Comparison of ENCODE assay signal across 27 mouse cellular contexts in genomic region chr17:5116990-5117389, GRCm38 (mm10).
DNase-seq lines count a peak whose midpoint lies in the region; ATAC-seq lines count a peak whose summit lies in the region.
"Had no signal": no experiment of that assay in that cellular context is flagged by ENCODE, and none has a peak within 500 bp of the region (broad histone marks: within the 10 kb centered on the region; RNA-seq: fewer than 3 reads in every experiment).

No protein-coding gene starts in this region.

- H3K4me3 ChIP-seq in heart, embryonic 13.5 days, result no peak overlapping the region
- H3K4me3 ChIP-seq in intestine, embryonic 16.5 days (ENCODE audit: low read length), result no peak overlapping the region
- no peak overlapping the region for H3K4me3 ChIP-seq in intestine, embryonic 15.5 days (replicated peaks)
- H3K4me3 ChIP-seq in lung, embryonic 16.5 days (ENCODE audit: low read length), result no peak overlapping the region
- no peak overlapping the region for H3K4me3 ChIP-seq in stomach, embryonic 16.5 days (replicated peaks; ENCODE audit: low read length)
- no peak overlapping the region for H3K4me3 ChIP-seq in neural tube, embryonic 15.5 days (replicated peaks)
- H3K4me3 ChIP-seq: embryonic facial prominence, embryonic 13.5 days; erythroblast, embryonic 14.5 days; forebrain, embryonic 12.5 days; hindbrain, embryonic 10.5 days; midbrain, embryonic 15.5 days; neural tube, embryonic 12.5 days had no signal

- intact Hi-C loops in heart, postnatal 25 days (cut with DNase I), result loop anchor here (5.0 kb wide), 1 partner anchor 120 kb away; no protein-coding TSS in a partner anchor

- H3K36me3 ChIP-seq in heart, embryonic 13.5 days, result no peaks in the 10 kb centered on the region
- no peaks in the 10 kb centered on the region for H3K36me3 ChIP-seq in intestine, embryonic 16.5 days (ENCODE audit: control insufficient read depth, insufficient read depth, low read length)
- H3K36me3 ChIP-seq in intestine, embryonic 15.5 days, result no peaks in the 10 kb centered on the region
- no peaks in the 10 kb centered on the region for H3K36me3 ChIP-seq in lung, embryonic 16.5 days (ENCODE audit: control insufficient read depth, insufficient read depth, low read length)
- no peaks in the 10 kb centered on the region for H3K36me3 ChIP-seq in stomach, embryonic 16.5 days (ENCODE audit: control insufficient read depth, insufficient read depth, low read length)
- H3K36me3 ChIP-seq in neural tube, embryonic 15.5 days, result no peaks in the 10 kb centered on the region
- H3K36me3 ChIP-seq: embryonic facial prominence, embryonic 13.5 days; forebrain, embryonic 12.5 days; hindbrain, embryonic 10.5 days; midbrain, embryonic 15.5 days; neural tube, embryonic 12.5 days had no signal

- H3K4me2 ChIP-seq in heart, embryonic 13.5 days, result no peak overlapping the region
- H3K4me2 ChIP-seq in intestine, embryonic 16.5 days (ENCODE audit: low read depth, low read length), result no peak overlapping the region
- H3K4me2 ChIP-seq in intestine, embryonic 15.5 days (replicated peaks), result no peak overlapping the region
- no peak overlapping the region for H3K4me2 ChIP-seq in lung, embryonic 16.5 days (ENCODE audit: low read depth, low read length)
- H3K4me2 ChIP-seq in stomach, embryonic 16.5 days (ENCODE audit: low read depth, low read length), result no peak overlapping the region
- H3K4me2 ChIP-seq in neural tube, embryonic 15.5 days, result no peak overlapping the region
- H3K4me2 ChIP-seq: embryonic facial prominence, embryonic 13.5 days; forebrain, embryonic 12.5 days; heart, embryonic 11.5 days; midbrain, embryonic 15.5 days; neural tube, embryonic 12.5 days had no signal

- ATAC-seq in heart, embryonic 13.5 days (ENCODE audit: extremely low read depth, insufficient number of reproducible peaks, low FRiP score, low TSS enrichment), result no peak
- ATAC-seq in intestine, embryonic 16.5 days, result no peak
- no peak for ATAC-seq in intestine, embryonic 15.5 days
- ATAC-seq in lung, embryonic 16.5 days (ENCODE audit: low read depth), result peak; percentile 58; the same call in 1 of the 2 replicates
- ATAC-seq in stomach, embryonic 16.5 days (ENCODE audit: insufficient read depth, low FRiP score), result no peak
- ATAC-seq in neural tube, embryonic 15.5 days (ENCODE audit: low FRiP score), result no peak
- ATAC-seq: CD4-positive, CD25-positive, alpha-beta regulatory T cell, adult 4 months; hindbrain, embryonic 16.5 days; midbrain, embryonic 15.5 days had no signal

- 56% methylated on average over 2 of the region's 2 CpGs for WGBS in heart, embryonic 13.5 days
- WGBS in intestine, embryonic 16.5 days, result 58% methylated on average over 2 of the region's 2 CpGs
- WGBS in intestine, embryonic 15.5 days, result 58% methylated on average over 2 of the region's 2 CpGs
- WGBS in lung, embryonic 16.5 days, result 69% methylated on average over 2 of the region's 2 CpGs
- 61% methylated on average over 2 of the region's 2 CpGs for WGBS in stomach, embryonic 16.5 days
- WGBS in neural tube, embryonic 15.5 days, result 74% methylated on average over 2 of the region's 2 CpGs

- H3K9me3 ChIP-seq in heart, embryonic 13.5 days, result no peaks in the 10 kb centered on the region
- H3K9me3 ChIP-seq in intestine, embryonic 16.5 days (ENCODE audit: control insufficient read depth, low read length), result no peaks in the 10 kb centered on the region
- H3K9me3 ChIP-seq in intestine, embryonic 15.5 days, result no peaks in the 10 kb centered on the region
- no peaks in the 10 kb centered on the region for H3K9me3 ChIP-seq in lung, embryonic 16.5 days (ENCODE audit: control insufficient read depth, low read length)
- no peaks in the 10 kb centered on the region for H3K9me3 ChIP-seq in stomach, embryonic 16.5 days (replicated peaks; ENCODE audit: control insufficient read depth, low read length)
- no peaks in the 10 kb centered on the region for H3K9me3 ChIP-seq in neural tube, embryonic 15.5 days (replicated peaks)
- H3K9me3 ChIP-seq: embryonic facial prominence, embryonic 13.5 days; forebrain, embryonic 12.5 days; hindbrain, embryonic 10.5 days; midbrain, embryonic 15.5 days; neural tube, embryonic 12.5 days had no signal

- no peak overlapping the region for H3K9ac ChIP-seq in heart, embryonic 13.5 days
- no peak overlapping the region for H3K9ac ChIP-seq in intestine, embryonic 16.5 days (ENCODE audit: low read depth, low read length)
- no peak overlapping the region for H3K9ac ChIP-seq in intestine, embryonic 15.5 days
- no peak overlapping the region for H3K9ac ChIP-seq in lung, embryonic 16.5 days (ENCODE audit: low read length)
- no peak overlapping the region for H3K9ac ChIP-seq in stomach, embryonic 16.5 days (ENCODE audit: low read length)
- no peak overlapping the region for H3K9ac ChIP-seq in neural tube, embryonic 15.5 days (replicated peaks)
- H3K9ac ChIP-seq: embryonic facial prominence, embryonic 13.5 days; forebrain, embryonic 12.5 days; midbrain, embryonic 15.5 days; neural tube, embryonic 12.5 days had no signal

- no peaks in the 10 kb centered on the region for H3K27me3 ChIP-seq in heart, embryonic 13.5 days (replicated peaks)
- H3K27me3 ChIP-seq in intestine, embryonic 16.5 days (replicated peaks; ENCODE audit: control insufficient read depth, insufficient read depth, low read length), result no peaks in the 10 kb centered on the region
- no peaks in the 10 kb centered on the region for H3K27me3 ChIP-seq in intestine, embryonic 15.5 days (replicated peaks)
- no peaks in the 10 kb centered on the region for H3K27me3 ChIP-seq in lung, embryonic 16.5 days (ENCODE audit: control insufficient read depth, insufficient read depth, low read depth, low read length)
- no peaks in the 10 kb centered on the region for H3K27me3 ChIP-seq in stomach, embryonic 16.5 days (ENCODE audit: control insufficient read depth, insufficient read depth, low read length)
- no peaks in the 10 kb centered on the region for H3K27me3 ChIP-seq in neural tube, embryonic 15.5 days (replicated peaks)
- H3K27me3 ChIP-seq: embryonic facial prominence, embryonic 13.5 days; forebrain, embryonic 12.5 days; midbrain, embryonic 15.5 days; neural tube, embryonic 12.5 days had no signal

- H3K4me1 ChIP-seq in heart, embryonic 13.5 days, result peaks cover 67% of the 10 kb centered on the region
- H3K4me1 ChIP-seq in intestine, embryonic 16.5 days (ENCODE audit: control insufficient read depth, insufficient read depth, low read length), result peaks cover 27% of the 10 kb centered on the region
- peaks cover 14% of the 10 kb centered on the region; the same call in 1 of the 2 replicates for H3K4me1 ChIP-seq in intestine, embryonic 15.5 days (replicated peaks)
- H3K4me1 ChIP-seq in lung, embryonic 16.5 days (replicated peaks; ENCODE audit: control insufficient read depth, insufficient read depth, low read length), result peaks cover 7% of the 10 kb centered on the region; the same call in 1 of the 2 replicates
- peaks cover 21% of the 10 kb centered on the region; the same call in 1 of the 2 replicates for H3K4me1 ChIP-seq in stomach, embryonic 16.5 days (ENCODE audit: control insufficient read depth, insufficient read depth, low read length)
- peaks cover 25% of the 10 kb centered on the region for H3K4me1 ChIP-seq in neural tube, embryonic 15.5 days
- H3K4me1 ChIP-seq: embryonic facial prominence, embryonic 13.5 days had no signal

- no peak for DNase-seq in heart, postnatal 25 days (ENCODE audit: low spot score)
- no peak for DNase-seq in lung, postnatal 25 days (ENCODE audit: low spot score)
- DNase-seq: adrenal gland, postnatal 36 days; cerebellum, adult 11 months; cerebellum, postnatal 25 days; embryo, embryonic 11 days; kidney, adult 8-10 months; kidney, postnatal 10 days; layer of hippocampus, postnatal 36 days; retina, postnatal 1 day; thymus, postnatal 25 days had no signal

- H3K27ac ChIP-seq in heart, embryonic 13.5 days (replicated peaks), result 0 out of 2 replicates have a peak overlapping the region, but pooled peaks have one; percentile 32
- H3K27ac ChIP-seq in intestine, embryonic 16.5 days (ENCODE audit: low read length), result 0 out of 2 replicates have a peak overlapping the region, but pooled peaks have one; percentile 27
- no peak overlapping the region; the same call in 1 of the 2 replicates for H3K27ac ChIP-seq in intestine, embryonic 15.5 days
- H3K27ac ChIP-seq in lung, embryonic 16.5 days (ENCODE audit: low read length), result no peak overlapping the region
- H3K27ac ChIP-seq in stomach, embryonic 16.5 days (ENCODE audit: low read length), result peak overlapping the region; percentile 22; the same call in 1 of the 2 replicates
- H3K27ac ChIP-seq in neural tube, embryonic 15.5 days (replicated peaks), result no peak overlapping the region
- H3K27ac ChIP-seq: embryonic facial prominence, embryonic 13.5 days; forebrain, embryonic 12.5 days; hindbrain, embryonic 10.5 days; macrophage; midbrain, embryonic 15.5 days; neural tube, embryonic 12.5 days had no signal

Comparison
In these comparisons a context has a peak if more than half of its experiments do, and no peak if none do; other contexts are left out.
1. H3K27ac ChIP-seq: peak in heart, embryonic 13.5 days (single experiment), intestine, embryonic 16.5 days (single experiment) and stomach, embryonic 16.5 days (single experiment); none in intestine, embryonic 15.5 days (single experiment), lung, embryonic 16.5 days (single experiment) and neural tube, embryonic 15.5 days (single experiment).